Mouse (Mus musculus) large intestine, adult 2 months (tissue): ENCODE results near the gene Timp2. TPM values are rescaled to one million over a fixed set of nuclear protein-coding genes. Genes with fewer than 3 reads are reported as not detected.

Source experiments
- DNase-seq: peaks from one replicate; pipeline ENCODE4 v3.0.0-alpha.2; 2012; ENCODE audit warnings: low read depth, low spot score
- WGBS: fragments of 180-500 bp; shearing (Covaris S2); methylation state at CpG from one replicate; pipeline ENCODE4 v1.1.7; 2018; 5-methylcytosine and 5-hydroxymethylcytosine counted together
- polyA plus RNA-seq: library from polyadenylated mRNA; depleted of rRNA; stranded (reverse); fragments of >200 nt; gene quantifications from 2 replicates; pipeline ENCODE4 v1.2.3, GENCODE M21; 2012; rRNA removed

Timp2 gene
- polyA plus RNA-seq, 1 experiment: 36.6 TPM

GRCm38 (mm10) chr11:118263146-118263545 lies 92.4 kb downstream of the Timp2 start:
- no peak for DNase-seq
- WGBS: 95% methylated on average over 5 of the region's 5 CpGs

- 79% methylated on average over 8 of the region's 8 CpGs for WGBS
- no peak for DNase-seq
These were observed 95.5 kb downstream of the Timp2 start for GRCm38 (mm10) chr11:118260081-118260480.

- 95% methylated on average over 8 of the region's 8 CpGs for WGBS
- DNase-seq: no peak
These were observed 96.0 kb downstream of the Timp2 start for GRCm38 (mm10) chr11:118259580-118259979.

GRCm38 (mm10) chr11:118256371-118256770 lies 99.2 kb downstream of the Timp2 start:
- WGBS: 88% methylated on average over 7 of the region's 7 CpGs
- no peak for DNase-seq

GRCm38 (mm10) chr11:118254159-118254951 lies 101.2 kb downstream of the Timp2 start:
- DNase-seq: peak; percentile 51
- WGBS: 15% methylated on average over 15 of the region's 15 CpGs

- 68% methylated on average over 7 of the region's 7 CpGs for WGBS
- no peak for DNase-seq
These were observed 101.9 kb downstream of the Timp2 start for GRCm38 (mm10) chr11:118253447-118254158.

Other genes with a start within 250 kb of the Timp2 start
- 0.11 and 0.27 TPM in 2 replicates for gene Dnah17, start 225.1 kb downstream of the Timp2 start, polyA plus RNA-seq
- gene Cyth1, start 107.1 kb downstream of the Timp2 start, polyA plus RNA-seq: 16.7 and 22.4 TPM in 2 replicates
- 10.4 and 11.2 TPM in 2 replicates for gene Usp36, start 65.5 kb downstream of the Timp2 start, polyA plus RNA-seq
- not detected in 2 replicates for gene Cep295nl, start 13.2 kb downstream of the Timp2 start, polyA plus RNA-seq
- 493 and 612 TPM in 2 replicates for gene Lgals3bp, start 46.4 kb upstream of the Timp2 start, polyA plus RNA-seq
- 121 and 144 TPM in 2 replicates for gene Cant1, start 63.3 kb upstream of the Timp2 start, polyA plus RNA-seq
- gene C1qtnf1, start 72.5 kb upstream of the Timp2 start, polyA plus RNA-seq: 6.7 and 8.4 TPM in 2 replicates
- 27.0 and 33.1 TPM in 2 replicates for gene Engase, start 121.1 kb upstream of the Timp2 start, polyA plus RNA-seq